Mouse (Mus musculus) heart, postnatal 14 days (tissue): ENCODE results near the gene Polr3h. TPM values are rescaled to one million over a fixed set of nuclear protein-coding genes. Genes with fewer than 3 reads are reported as not detected.
"Not testable (repeated sequence)": the region's sequence is repeated elsewhere in the genome, so short reads cannot be mapped to it uniquely, and the experiment has no call there.

Experiments used
- DNase-seq, 2 experiments: peaks; one replicate each; pipeline ENCODE4 v3.0.0; 2021 to 2022
- intact Hi-C: fragments of 180-260 bp; cut with DNase I; formaldehyde crosslinking; loops from one replicate; pipeline ENCODE4 v1.15.1; 2025
- total RNA-seq, 2 experiments: library from RNA; stranded (reverse); gene quantifications; 2 replicates each; pipeline ENCODE4 v1.2.3; 2021

Gene Polr3h
- total RNA-seq, 2 experiments from 2014 or later = 7.5 to 7.9 TPM

DNA sequence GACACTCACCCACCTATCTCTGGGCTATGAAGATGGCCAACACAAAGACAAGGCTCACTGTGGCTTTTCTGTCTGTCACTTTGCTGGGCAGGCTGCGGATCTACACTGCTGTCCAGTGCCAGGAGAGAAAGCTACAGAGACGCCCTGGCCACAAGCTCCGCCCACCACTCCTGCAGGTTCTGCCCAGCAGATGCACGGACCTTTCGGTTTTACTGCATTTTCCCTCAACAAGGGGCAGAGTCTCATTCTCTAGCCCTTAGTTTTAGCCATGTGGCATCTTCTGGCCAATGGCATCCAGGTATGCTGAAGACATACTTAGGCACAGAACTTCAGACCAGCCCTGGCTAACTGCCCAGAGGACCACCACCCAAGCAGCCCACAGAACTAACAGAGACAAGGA lies 4.8 kb downstream of the Polr3h start:
- intact Hi-C loops = no loop called here
- no peak for DNase-seq

DNA sequence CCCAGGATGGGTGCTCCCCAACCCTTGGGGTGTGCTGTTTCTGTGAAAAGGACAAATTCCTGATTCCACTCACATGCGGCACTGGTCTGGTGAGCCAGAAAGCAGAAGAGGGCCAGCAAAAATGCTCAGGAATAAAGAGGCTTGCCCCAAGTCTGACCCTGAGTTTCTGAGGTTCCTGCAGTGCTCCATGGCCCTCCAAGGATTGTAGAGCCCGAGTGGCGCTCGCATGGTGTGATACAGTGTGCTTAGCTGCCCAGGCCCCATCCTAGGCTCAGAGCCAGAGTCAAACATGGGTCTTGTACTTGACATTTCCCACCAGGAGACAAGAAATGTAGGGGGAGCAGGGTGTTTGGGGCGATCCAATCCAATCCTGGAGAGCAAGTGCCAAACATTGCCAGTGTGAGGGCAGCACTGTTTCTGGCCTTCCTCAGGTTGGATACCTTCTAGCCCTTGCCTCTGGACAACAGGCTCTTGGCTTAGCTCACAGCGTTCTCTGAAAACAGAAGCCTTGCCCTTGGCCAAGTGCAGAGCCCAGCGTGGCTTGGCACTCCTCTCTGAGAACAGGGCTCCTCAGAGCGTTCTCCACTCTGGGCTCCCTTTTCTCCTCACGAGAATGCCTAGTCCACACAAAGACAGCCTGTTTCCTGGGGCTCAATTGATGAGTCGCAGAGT lies 5.4 kb downstream of the Polr3h start:
- DNase-seq = no peak
- intact Hi-C loops = no loop called here

DNA sequence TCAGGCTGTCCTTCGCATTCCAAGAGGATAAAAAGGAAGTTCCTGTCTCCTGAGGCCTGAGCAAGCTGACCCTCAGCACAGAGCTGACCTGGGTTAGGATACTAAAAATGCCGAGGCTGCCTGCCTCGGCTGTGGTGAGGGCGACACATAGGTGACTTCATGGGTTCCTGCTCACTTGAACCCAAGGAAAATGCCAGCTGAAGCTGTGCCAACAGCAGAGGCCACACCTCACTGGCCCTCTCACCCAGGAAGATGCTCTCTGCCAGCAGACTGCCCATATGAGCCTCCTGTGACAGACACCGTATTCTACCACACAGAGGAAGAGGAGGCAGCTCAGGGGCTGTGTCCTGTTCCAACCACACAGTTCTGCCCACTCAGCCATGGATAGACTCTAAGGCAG lies 7.0 kb downstream of the Polr3h start:
- DNase-seq = no peak
- intact Hi-C loops = no loop called here

DNA sequence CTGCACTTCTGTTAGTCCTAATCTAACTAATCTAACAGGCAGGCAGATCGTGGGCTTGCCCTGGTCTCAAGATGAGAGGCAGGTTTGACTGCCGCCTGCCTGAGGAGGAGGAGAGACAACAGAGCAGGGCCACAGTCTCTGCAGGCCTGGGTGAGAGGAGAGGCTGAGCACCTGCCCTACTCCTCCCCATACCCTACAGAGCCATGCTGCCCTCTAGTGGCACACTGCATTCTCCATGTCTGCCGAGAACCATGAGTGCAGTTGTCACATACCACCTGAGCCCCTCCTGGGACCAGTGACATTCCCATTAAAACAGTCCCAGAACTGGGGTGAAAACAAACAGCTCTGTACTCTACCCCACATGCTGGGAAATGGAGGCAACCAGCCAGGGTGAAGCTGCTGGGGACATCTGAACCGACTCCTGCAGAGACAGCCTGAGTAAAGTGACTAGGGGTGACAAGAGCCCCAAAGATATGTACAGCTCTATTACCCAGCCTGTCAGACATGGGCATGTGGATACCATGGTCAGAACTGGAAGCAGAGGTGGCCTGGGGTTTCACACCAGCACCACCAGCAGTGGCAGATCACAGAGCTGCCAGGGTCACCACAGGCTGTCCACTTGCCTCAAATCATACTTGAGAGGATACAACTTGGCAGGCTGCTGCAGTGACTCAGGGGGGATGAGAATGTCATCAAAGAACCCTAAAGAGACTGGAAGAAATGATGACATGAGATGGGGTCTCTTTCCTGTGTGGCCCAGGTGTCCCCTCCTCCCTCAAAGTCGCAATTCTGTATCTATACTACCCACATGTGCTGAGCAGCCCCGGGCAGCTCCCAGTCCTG lies 8.2 kb downstream of the Polr3h start:
- intact Hi-C loops = no loop called here
- DNase-seq = peak; percentile 79 to 86

DNA sequence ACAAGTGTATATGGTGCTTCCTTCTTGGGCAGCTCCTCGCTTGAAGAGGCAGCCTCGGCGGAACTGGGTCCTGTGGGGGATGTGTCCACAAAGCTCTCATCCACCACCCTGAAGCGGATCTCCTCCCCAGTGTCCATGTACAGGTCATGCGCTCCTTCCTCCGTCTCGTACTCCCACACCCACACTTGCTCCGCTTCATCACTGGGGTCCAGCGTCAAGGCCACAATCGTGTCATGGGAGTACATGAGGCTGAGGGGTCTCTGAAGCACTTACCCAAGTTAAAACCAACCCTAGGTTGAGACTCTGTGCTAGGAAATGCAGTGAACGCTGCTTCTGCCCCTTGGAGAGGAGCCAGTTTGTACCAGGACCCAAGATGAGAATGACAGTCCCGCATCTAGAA lies 8.8 kb downstream of the Polr3h start:
- intact Hi-C loops = no loop called here

DNA sequence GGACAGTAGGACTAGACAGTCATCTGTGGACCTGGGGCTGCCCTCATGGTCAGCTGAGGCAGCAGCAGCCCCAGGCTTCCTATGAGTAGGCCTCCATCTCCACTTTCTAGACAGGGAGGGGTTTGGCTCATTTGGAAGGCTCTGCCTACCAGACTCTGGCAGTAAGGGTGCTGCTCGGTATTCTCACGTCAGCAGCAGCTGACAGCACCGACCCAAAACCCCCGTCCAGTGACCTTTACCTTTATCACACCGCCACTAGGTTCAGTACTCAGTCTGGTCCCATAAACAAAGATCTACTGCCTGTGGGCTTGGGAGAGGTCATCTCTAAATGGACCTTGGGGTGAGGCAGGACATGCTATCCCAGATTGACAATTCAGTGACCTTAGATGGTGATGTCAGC lies 10.4 kb downstream of the Polr3h start:
- intact Hi-C loops = no loop called here
- no peak for DNase-seq

More for the DNA sequence above, 8.8 kb downstream of the Polr3h start:
- no peak for DNase-seq

DNA sequence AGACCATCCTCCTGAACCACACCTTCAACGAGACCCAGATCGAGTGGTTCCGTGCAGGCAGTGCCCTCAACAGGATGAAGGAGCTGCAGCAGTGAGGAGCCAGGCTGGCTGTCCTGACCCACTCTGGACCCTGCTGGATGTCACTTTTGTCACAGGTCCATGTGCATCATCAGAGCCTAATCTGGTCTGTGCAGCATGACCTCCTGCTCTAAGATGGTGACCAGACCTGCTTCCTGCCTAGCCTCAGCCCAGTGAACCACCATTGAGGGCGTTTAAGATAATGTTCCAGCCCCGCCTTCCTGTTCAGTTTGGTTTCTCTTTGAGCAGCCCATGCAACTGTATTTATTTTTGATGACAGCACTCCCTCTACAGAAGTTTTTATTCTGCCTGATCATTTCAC lies 11.4 kb downstream of the Polr3h start:
- intact Hi-C loops = no loop called here

DNA sequence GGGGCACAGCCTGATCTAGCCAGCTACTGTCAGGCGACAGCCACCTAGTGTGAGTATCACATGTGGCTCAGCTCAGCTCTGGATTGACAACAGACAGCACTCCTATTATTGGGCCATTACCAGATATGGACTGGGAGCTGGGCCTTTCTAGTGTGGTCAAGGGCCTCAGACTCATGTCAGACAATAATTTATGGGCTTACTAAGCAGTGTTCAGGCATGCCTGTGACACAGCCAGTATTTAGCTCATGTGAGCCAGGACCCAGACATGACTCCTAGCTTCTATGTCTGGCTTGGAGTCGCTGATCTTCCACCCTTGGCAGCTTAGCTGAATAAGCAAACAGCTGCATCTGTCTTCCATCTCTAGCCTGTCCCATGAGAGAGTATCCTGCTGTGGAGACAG lies 13.5 kb downstream of the Polr3h start:
- DNase-seq = no peak
- intact Hi-C loops = no loop called here

More for the DNA sequence above, 11.4 kb downstream of the Polr3h start:
- no peak for DNase-seq

DNA sequence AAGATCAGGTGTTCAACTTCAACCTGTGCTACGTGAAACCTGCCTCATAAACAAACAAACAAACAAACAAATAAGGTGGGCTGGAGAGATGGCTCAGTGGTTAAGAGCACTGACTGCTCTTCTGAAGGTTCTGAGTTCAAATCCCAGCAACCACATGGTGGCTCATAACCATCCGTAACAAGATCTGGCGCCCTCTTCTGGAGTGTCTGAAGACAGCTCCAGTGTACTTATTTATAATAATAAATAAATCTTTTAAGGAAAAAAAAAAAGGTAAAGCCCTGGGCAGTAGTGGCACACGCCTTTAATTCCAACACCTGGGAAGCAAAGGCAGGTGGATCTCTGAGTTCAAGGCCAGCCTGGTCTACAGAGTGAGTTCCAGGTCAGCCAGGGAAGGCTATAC lies 17.3 kb downstream of the Polr3h start:
- intact Hi-C loops, DNase-seq: not testable (repeated sequence)

DNA sequence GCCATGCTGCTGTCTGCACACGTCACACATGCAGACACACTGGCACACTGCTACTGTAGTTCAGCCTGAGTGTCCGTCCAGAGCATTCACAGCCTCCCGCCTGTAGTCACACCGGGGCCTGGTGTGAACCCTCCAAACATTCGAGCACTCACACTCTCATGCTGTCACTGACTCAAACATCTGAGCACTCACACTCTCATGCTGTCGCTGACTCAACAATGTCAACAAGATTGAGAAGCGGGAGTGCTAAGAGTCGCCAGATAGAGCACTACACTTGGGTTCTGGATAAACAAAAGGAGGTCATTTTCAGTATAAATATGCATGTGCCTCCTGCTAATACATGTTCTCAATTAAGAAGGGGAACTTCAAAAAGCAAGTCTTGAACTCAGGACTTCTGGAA lies 18.1 kb downstream of the Polr3h start:
- intact Hi-C loops = no loop called here
- DNase-seq = no peak

DNA sequence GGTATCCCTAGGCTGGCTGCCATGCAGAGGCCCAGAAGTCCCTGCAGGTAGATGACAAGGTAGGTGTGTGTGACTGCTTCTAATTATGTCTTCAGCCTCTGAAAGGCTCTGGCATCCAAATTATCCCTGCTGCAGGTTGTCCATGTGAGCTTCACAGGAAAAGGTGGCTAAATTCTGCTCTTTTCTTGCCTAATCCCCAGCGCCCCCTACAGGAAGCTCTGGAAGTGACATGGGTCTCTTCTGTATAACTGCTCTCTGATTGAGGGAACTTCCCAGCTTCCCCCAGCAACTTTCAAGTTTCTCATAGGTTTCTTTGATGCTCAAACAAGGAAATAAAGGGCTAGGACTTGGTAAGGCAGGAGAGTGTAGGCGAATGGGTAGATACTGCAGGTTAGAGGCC lies 21.1 kb downstream of the Polr3h start:
- intact Hi-C loops = loop anchor here (2.0 kb wide), 1 partner anchor 74 kb away; no protein-coding TSS in a partner anchor
- peak; percentile 66 to 85 for DNase-seq

DNA sequence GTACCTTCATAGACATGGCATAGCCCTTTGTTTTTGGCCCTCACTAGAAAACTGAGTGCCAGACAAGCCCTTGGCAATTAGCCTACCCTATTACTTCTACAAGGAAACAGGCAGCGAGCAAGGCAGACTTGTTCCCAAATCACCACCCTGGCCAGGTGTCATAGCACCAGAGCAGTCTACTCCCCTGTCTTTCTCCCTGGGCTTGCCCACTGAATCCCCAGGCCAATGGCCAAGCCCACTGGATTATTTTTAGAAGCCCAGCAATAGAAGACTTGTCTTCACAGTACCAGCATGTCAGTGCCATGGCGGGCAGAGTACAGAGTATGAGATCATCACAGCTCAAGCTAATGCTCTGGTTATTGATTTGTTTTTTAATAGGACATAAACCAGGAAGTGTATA lies 27.3 kb downstream of the Polr3h start:
- DNase-seq = peak; percentile 23 to 51
- intact Hi-C loops = no loop called here

DNA sequence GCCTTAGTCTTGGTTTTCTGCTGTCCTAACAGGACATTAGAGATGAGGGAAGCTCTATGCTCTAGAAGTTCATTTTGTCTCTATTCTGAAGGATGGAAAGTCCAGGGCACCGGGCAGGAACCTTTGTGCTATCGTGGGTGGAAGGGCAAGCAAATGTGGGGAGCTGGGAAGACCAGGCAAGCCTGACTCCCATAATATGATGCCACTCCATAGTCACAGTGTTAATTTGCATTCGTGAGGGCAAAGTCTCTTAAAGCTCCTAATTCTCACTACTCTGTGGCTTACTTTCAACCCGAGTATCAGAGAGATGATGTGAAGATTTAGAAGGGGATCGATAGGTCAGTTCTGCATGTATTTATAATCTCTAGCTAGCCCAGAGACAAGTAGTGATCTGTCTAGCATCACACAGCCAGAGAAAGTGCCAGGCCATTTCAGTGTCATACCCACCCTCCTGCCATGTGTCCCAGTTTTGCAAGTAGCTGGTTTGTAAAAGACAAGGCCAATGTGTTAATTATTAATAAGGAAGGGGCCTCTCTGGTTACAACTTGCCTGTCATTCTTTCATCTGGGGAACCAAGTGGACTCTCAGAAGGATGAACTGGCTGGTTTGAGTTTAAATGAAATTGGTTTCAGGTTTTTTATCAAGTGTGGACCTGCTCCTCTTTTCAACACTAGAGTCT lies 28.3 kb downstream of the Polr3h start:
- intact Hi-C loops = no loop called here

DNA sequence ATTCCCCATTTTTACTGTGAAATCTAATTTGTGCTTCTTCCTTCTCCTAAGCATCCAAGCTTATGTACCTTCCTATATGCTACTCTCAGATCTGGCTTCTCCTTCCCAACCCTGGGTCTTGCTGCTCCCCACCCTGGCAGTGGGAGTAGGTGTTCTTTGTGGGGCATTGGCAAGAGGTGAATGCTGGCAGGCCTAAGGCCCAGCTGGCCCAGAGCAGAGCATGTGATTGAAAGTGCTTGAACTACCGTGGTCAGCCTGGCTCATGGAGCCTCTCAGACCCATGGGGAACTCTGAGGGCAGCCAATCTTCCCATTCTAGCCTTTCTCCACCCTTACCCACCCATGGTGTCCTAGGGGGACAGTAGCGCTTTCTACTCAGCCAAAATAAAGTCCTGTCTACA lies 29.6 kb downstream of the Polr3h start:
- DNase-seq = no peak
- intact Hi-C loops = no loop called here

More for the DNA sequence above, 28.3 kb downstream of the Polr3h start:
- DNase-seq = no peak

DNA sequence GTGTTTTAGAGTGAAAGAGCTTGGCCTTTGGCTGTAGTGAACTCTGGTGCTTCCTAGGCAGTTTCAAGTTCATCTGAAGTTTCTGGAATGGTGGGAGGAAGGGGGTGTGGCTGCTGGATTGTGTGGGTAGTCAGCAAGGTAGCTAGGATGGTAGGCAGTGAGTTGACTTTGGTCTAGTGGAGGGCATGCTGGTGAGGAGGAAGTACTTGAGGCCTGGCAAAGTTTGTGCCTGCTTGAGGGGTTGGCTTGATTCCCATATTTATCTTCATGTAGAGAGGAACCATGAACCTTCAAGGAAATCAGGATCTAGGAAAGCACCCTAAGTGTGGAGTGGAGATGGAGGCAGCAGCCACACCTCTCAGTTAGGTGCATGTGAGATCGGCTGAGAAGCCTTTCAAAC lies 32.0 kb downstream of the Polr3h start:
- DNase-seq = no peak
- intact Hi-C loops = no loop called here

DNA sequence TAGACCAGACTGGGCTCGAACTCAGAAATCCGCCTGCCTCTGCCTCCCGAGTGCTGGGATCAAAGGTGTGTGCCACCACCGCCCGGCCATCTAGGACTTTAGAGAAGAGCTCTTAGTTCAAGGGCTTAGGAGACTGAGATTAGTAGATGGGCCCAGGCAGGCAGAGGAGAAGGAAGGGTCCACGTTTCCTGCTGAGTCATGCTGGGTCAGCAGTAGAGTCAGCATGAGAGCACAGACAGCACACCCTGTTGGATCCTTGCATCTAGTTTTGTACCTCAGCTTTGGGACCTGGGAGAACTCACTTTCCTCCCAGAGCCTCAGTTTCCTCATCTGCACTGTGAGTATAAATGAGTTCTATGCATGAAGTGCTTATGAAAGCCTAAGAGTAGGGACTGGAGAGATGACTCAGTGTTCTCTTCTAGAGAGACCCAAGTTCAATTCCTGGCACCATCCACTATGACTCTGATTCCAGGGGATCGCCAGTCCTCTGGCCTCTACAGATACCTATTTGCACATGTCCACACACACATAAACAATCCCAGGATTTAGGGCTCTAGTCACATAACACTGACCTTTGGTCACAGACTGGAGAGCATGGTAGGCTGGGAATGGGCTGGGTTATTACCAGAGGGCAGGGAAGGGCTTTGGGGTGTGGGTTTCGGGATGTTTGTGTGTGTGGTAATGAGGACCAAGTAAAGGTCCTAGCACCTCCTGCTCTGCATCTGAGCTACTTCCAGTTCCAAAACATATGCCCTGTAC lies 34.0 kb downstream of the Polr3h start:
- no peak for DNase-seq
- intact Hi-C loops = no loop called here

DNA sequence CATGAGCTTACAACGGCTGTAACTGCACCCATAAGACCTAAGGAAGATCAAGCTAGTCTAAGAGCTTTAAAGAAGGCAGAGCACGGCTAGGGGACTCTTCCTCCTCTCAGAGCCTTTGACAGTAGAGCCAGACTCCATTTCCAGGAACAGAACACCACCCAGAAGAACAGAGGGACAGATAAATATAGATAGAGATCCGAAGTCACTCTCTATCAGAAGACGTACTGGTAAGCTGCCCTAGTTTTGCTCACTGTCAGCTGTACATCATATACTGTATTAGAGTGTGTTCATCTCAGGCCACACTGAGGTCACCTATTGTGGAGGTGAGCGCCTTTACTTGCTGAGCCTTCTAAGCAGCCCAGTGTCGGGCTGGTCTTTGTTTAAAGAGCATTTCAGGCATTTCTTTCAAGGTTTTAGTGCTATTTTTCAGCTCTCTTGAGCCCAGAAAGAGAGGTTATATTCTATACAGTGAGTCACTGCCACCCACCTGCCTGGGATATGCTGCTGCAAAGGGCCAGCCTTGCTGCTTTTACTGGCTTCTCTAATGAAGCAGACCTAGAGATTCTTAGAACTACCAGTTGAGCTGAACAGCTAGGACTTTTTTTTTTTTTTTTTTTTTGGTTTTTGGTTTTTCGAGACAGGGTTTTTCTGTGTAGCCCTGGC lies 34.8 kb downstream of the Polr3h start:
- intact Hi-C loops = no loop called here
- no peak for DNase-seq

DNA sequence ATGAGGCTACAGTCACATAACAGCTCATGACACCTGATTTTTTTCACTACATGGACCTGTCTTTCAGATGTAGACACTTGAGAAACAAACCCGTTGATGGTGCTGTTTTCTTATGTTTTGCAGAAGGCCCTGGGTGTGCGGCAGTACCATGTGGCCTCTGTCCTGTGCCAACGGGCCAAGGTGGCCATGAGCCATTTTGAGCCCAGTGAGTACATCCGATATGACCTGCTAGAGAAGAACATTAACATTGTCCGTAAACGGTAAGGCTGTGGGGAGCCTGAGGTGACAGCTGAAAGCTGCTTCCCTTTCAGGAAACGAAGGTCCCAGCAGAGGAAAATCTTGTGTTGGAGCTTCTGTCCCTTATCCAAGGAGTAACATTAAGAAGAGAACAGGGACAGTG lies 36.9 kb downstream of the Polr3h start:
- DNase-seq = peak in 1 of 2 experiments; percentile 37

DNA sequence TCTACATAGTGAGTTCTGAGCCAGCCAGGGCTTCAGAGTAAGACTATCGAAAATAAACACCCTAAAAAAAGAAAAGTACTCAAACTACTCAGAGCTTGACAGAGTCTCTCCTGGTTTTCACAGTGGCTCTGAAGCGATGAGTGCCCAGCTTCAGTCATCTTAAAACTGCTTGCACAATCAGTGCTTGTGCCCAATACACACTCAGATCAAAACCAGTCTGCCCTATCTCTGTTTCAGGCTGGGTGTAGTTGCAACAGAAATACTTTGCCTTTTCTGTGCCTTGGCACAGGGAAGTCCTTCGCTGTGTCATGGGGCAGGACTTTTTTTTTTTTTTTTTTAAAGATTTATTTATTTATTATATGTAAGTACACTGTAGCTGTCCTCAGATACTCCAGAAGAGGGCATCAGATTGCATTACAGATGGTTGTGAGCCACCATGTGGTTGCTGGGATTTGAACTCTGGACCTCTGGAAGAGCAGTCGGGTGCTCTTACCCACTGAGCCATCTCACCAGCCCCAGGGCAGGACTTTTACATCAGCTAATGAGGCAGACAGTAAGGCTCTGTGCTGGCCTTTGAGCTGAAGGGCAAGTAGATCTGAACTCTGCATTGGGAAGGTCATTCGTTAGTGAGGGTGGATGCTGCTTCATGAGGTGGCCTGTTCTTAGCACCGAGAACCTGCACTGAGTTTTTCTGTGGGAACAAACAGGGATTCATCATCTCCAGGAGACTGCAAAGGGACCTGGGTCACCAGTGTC lies 39.1 kb downstream of the Polr3h start:
- intact Hi-C loops = no loop called here
- DNase-seq = no peak

More for the DNA sequence above, 36.9 kb downstream of the Polr3h start:
- intact Hi-C loops = no loop called here
